Mouse (Mus musculus): Measurements from ENCODE around the gene Serhl. TPM values are rescaled to one million over a fixed set of nuclear protein-coding genes. Genes with fewer than 3 reads are reported as not detected.
A peak's percentile ranks its signal among the peaks of the same experiment; 100 is the strongest.
"Not testable (repeated sequence)": the region's sequence is repeated elsewhere in the genome, so short reads cannot be mapped to it uniquely, and the experiment has no call there.

The Serhl gene
- polyA plus RNA-seq, 1 experiment from 2014 or later: 45.4 TPM

DNA sequence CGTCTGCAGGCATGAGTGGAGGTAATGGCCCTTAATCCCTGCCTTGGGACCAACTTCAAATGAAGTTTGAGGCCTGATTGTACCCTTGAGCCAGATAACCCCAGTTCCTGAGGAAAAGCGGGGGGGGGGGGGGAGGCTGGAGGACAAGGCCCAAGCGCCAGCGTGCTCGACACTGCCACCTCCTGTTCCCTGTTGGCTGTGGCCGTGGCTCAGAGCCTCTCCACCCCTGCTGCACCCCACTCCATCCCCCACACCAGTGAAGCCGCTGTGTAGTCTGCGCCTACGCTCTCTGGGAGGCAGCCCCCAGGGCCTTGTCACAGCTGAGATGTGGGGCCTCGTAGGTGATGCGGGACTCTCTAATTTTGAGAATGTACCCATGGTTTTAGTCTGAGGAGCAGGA lies 23.6 kb downstream of the Serhl start:
- Histone ChIP-seq H3K36me3 (replicated peaks) (peaks cover 38% of the 10 kb centered on the region), H3K27ac (no peak overlapping the region), H3K9me3 (no peaks in the 10 kb centered on the region), H3K27me3 (no peaks in the 10 kb centered on the region), H3K4me1 (peaks cover 23% of the 10 kb centered on the region), H3K4me3 (replicated peaks) (no peak overlapping the region), H3K9ac (no peak overlapping the region), H3K4me2 (no peak overlapping the region)
- ATAC-seq (ENCODE audit: low FRiP score): peak; percentile 65; the same call in 1 of the 2 replicates
- 9% methylated on average over 11 of the region's 11 CpGs for WGBS

DNA sequence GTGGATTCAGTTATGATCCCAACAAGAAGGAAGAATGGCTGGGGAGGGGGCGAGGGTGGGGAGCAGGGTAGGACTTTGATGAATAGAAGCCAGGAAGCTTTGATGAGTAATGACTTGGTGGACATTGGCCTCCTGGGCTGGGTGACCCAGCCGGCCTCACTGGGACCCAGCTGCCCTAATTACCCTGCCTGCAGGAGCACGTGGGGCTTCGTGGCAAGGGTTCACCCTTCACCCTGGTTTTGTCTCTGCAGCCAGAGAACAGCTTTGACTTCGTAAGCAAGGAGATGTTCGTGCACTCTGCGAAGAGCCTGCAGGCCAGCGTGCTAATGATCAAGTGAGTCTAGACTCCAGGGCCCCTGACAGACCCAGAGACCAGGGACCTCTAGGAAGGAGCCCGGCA lies 24.8 kb downstream of the Serhl start:
- H3K4me3 ChIP-seq (replicated peaks): no peak overlapping the region
- no peaks in the 10 kb centered on the region for H3K27me3 ChIP-seq
- H3K4me2 ChIP-seq: no peak overlapping the region
- H3K36me3 ChIP-seq (replicated peaks): peaks cover 48% of the 10 kb centered on the region
- no peaks in the 10 kb centered on the region for H3K9me3 ChIP-seq
- ATAC-seq (ENCODE audit: low FRiP score): no peak
- H3K4me1 ChIP-seq: peaks cover 23% of the 10 kb centered on the region
- no peak overlapping the region for H3K9ac ChIP-seq
- WGBS: 81% methylated on average over 9 of the region's 9 CpGs
- H3K27ac ChIP-seq: no peak overlapping the region

DNA sequence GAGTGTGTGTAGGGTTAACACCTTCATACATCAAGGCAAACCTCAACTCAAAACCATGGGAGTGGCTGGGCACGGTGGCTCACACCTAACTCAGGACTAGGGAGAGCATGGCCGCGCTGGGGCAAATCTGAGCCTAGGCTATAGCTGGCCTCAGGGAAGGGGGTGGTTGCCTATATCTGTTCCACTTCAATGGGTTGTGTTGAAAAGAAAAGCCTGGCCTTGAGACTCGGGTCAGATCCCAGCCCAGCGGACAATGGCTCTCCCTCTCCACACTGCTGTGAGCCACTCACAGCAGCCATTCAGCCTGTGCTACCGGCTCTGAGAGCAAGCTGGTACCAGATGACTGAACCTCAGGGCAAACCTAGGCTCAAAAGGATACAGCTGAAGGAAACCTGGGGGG lies 25.8 kb downstream of the Serhl start:
- 0 out of 2 replicates have a peak, but pooled peaks have one; percentile 9 for ATAC-seq (ENCODE audit: low FRiP score)
- Histone ChIP-seq H3K36me3 (replicated peaks) (peaks cover 56% of the 10 kb centered on the region), H3K27me3 (no peaks in the 10 kb centered on the region), H3K9me3 (no peaks in the 10 kb centered on the region), H3K4me1 (peaks cover 23% of the 10 kb centered on the region), H3K9ac (no peak overlapping the region), H3K4me3 (replicated peaks) (no peak overlapping the region), H3K27ac (no peak overlapping the region), H3K4me2 (no peak overlapping the region)
- 39% methylated on average over 6 of the region's 6 CpGs for WGBS

DNA sequence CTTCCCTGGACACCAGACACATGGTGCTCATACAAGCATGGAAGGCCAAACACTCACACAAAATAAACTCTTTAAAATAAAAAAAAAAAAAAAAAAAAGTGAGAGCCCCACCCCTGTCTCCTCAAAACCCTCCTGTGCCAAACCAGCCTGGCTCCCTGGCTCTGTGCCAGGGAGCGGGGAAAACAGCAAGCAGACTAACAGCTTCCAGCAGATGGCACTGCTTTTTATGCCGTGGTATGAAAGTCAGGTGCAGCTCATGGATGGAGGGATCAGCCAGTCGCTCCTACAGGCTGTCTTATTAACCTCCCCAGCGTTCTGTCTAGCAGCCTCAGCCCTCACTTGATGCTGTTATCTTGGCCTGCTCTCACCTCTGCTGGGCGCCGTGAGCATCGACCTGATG lies 29.1 kb downstream of the Serhl start:
- 63% methylated on average over 7 of the region's 7 CpGs for WGBS
- Histone ChIP-seq H3K27me3 (no peaks in the 10 kb centered on the region), H3K36me3 (replicated peaks) (peaks cover 60% of the 10 kb centered on the region), H3K9me3 (no peaks in the 10 kb centered on the region), H3K9ac (no peak overlapping the region), H3K4me1 (peaks cover 25% of the 10 kb centered on the region), H3K4me2 (no peak overlapping the region), H3K27ac (no peak overlapping the region), H3K4me3 (replicated peaks) (no peak overlapping the region)
- no peak for ATAC-seq (ENCODE audit: low FRiP score)

DNA sequence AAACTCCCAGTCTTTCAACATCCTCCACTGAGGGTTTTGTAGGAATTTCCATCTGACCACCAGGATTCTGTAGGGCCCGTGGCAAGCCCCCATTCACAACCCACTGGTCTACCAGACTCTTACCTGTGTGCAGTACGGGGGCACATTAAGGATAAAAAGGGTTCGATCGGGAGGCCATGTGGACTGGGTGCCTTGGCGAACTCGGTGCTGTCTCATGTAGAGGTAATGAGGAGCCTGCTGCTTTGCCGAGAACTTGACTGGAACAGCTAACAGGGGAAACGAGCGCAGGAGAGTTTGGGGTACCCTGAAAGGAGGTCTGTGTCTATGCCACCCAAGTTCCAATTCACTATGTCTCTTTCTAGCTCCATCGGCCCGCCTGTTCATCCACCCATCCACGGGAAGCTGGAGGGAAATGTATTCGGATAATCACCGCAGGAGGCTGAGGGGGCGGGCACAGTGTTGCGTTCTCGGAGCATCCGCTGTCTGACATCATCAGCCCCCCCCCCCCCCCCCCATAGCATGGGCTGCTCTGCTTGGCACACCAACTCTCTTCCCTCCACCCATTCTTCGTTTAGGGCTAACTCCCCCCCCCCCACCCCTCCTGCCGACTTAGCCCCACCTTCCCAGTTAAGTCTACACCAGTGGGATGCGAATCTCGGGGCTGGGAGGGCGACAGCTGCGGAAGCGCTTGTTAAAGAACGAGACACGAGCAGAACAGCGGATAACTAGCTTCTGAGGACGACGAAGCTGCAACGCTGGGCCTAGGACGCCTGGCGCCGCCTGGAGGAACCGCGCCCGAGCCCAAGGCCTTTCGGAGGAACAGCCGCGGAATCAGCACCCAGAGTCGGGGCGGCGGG lies 32.6 kb downstream of the Serhl start:
- no peaks in the 10 kb centered on the region for H3K9me3 ChIP-seq
- 4% methylated on average over 42 of the region's 43 CpGs for WGBS
- peak overlapping the region; percentile 81 for H3K4me3 ChIP-seq (replicated peaks)
- H3K4me2 ChIP-seq: peak overlapping the region; percentile 85
- peak overlapping the region; percentile 69 for H3K9ac ChIP-seq
- peak; percentile 58 for ATAC-seq (ENCODE audit: low FRiP score)
- H3K27me3 ChIP-seq: no peaks in the 10 kb centered on the region
- peaks cover 16% of the 10 kb centered on the region for H3K4me1 ChIP-seq
- H3K36me3 ChIP-seq (replicated peaks): peaks cover 50% of the 10 kb centered on the region
- peak overlapping the region; percentile 68 for H3K27ac ChIP-seq

DNA sequence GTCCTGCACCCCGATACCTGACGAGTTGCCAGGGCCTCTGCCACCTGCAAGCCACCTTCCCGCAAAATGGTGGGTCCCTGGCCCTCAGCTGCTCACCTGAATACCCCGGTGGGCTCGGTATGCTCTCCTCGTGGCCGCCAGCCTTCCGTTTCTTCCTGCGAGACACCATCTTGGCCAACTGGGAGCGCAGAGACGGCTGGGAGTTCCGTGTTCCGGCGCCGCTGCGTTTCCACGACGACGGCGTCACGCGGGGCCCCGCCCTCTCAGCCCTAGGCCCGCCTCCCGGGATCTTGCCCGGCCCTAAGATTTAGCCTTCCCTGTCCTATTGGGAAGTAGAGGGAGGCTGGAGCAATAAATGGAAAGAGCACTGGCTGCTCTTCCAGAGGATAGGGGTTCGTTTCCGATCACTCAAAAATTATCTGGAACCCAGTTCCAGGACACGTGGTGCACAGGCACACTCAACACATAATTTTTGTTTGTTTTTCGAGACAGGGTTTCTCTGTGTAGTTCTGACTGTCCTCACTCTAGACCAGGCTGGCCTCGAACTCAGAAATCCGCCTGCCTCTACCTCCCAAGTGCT lies 33.4 kb downstream of the Serhl start, which contains the start of gene Rrp7a:
Gene Rrp7a, minus strand, starts transcription at position 236 of the 580 bp plus-strand sequence.
- Histone ChIP-seq H3K4me2 (peak within 1 kb of the TSS; percentile 85), H3K27ac (peak within 1 kb of the TSS; percentile 68), H3K9ac (peak within 1 kb of the TSS; percentile 69), H3K27me3 (no peaks in the 10 kb centered on the region), H3K4me3 (replicated peaks) (peak within 1 kb of the TSS; percentile 81), H3K36me3 (replicated peaks) (peaks cover 50% of the 10 kb centered on the region), H3K4me1 (peaks cover 17% of the 10 kb centered on the region), H3K9me3 (no peaks in the 10 kb centered on the region)
- 10% methylated on average over 32 of the region's 32 CpGs for WGBS
- ATAC-seq (ENCODE audit: low FRiP score): peak; percentile 89

DNA sequence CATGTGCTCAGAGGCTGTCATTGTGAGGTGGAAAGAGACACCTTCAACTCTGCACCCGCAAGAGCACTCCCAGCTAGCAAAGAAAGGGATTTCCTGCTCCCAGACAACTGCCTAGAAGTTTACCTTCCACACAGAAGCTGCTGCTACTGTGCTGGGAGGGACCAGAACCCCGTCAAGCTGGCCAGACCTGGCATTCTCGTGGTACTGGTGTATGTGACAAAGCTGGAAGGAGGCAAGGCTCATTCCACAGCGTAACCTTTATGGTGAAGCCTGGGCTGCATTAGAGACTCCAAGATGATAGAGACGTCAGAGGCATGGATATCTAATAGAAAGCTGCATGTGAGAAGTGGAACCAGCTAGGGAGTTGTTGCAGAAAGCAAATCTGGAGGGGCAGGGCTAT lies 35.3 kb downstream of the Serhl start:
- Histone ChIP-seq H3K9me3 (no peaks in the 10 kb centered on the region), H3K9ac (no peak overlapping the region), H3K4me3 (replicated peaks) (no peak overlapping the region), H3K36me3 (replicated peaks) (peaks cover 52% of the 10 kb centered on the region), H3K4me1 (peaks cover 17% of the 10 kb centered on the region), H3K27ac (0 out of 2 replicates have a peak overlapping the region, but pooled peaks have one; percentile 38), H3K27me3 (no peaks in the 10 kb centered on the region), H3K4me2 (no peak overlapping the region)
- WGBS: 77% methylated on average over 5 of the region's 5 CpGs
- ATAC-seq (ENCODE audit: low FRiP score): no peak

DNA sequence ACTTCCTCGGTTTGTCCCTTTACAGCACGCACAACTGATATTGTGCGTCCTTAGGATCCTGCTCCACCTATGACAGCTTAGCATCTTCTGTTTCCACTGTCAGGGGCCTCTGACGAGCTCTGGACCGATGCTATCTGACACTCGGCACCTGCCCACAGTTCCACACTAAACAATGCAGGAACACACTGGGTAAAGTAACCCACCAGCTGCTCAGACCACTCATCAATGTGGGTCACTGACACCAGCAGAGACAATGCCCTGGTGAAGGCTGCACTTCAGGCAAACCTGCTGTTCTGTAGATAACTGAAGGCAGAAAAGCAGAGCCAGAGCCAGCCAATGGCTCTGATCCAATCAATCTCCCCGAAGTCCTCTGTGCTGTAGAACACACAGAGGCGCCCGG lies 37.3 kb downstream of the Serhl start:
- Histone ChIP-seq H3K27ac (no peak overlapping the region), H3K9ac (no peak overlapping the region), H3K9me3 (no peaks in the 10 kb centered on the region), H3K4me2 (no peak overlapping the region), H3K4me1 (peaks cover 8% of the 10 kb centered on the region), H3K27me3 (no peaks in the 10 kb centered on the region), H3K4me3 (replicated peaks) (no peak overlapping the region), H3K36me3 (replicated peaks) (peaks cover 63% of the 10 kb centered on the region)
- 90% methylated on average over 9 of the region's 9 CpGs for WGBS
- no peak for ATAC-seq (ENCODE audit: low FRiP score)

DNA sequence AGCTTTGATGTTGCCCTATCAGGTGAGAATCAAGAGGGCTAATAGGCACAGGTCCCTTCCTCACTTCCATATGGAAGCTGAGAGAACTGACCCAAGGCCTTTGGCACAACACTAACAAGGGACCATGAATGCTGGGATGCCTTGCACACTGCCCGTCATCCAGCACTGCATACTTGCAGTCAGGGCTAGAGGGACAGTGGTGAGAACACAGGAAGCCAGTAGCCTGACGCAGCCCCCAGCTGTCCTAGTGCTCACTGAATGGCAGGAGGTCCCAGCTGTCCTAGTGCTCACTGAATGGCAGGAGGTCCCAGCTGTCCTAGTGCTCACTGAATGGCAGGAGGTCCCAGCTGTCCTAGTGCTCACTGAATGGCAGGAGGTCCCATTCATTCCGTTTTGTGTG lies 37.7 kb downstream of the Serhl start:
- not testable (repeated sequence) for ATAC-seq (ENCODE audit: low FRiP score); H3K9ac ChIP-seq; H3K4me1 ChIP-seq; H3K4me3 ChIP-seq (replicated peaks); H3K4me2 ChIP-seq; H3K27ac ChIP-seq; H3K9me3 ChIP-seq; H3K27me3 ChIP-seq
- 71% methylated on average over 3 of the region's 3 CpGs for WGBS
- peaks cover 68% of the 10 kb centered on the region for H3K36me3 ChIP-seq (replicated peaks)

DNA sequence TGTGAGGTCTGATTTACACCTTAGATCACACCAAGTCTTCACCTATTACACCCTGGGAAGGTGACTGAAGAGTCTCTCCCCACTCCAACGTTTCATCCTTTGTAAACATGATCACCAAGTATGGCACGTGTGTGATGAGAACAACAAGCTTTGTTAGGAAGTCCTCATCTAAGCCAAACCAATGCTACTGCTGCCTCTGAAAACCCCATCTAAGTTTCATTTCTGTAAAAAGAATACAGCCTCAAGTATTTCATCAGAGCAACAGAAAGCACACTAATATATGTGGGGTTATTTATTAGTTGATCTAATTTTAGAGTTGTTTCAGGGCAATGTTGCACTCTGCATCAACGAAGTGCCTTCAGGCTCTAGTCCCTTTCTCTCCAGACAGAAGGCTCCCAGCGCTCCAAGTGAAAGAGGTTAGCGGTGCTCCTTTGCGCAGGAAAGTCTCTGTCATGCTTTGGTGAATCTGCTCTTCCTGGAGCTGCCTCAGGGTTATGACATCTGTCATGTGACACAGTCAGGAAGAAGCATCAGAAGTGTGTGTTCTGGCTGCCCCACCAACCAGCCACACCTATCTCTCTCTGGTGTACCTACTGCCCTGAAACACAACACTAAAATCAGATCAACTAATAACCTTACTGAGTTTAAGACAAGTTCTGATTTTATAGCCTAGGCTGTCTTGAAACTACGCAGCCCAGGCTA lies 40.4 kb downstream of the Serhl start:
- no peak for ATAC-seq (ENCODE audit: low FRiP score)
- no peak overlapping the region for H3K4me2 ChIP-seq
- no peak overlapping the region for H3K9ac ChIP-seq
- 0 out of 2 replicates have a peak, but pooled peaks cover 5% of the 10 kb centered on the region for H3K4me1 ChIP-seq
- peaks cover 93% of the 10 kb centered on the region for H3K36me3 ChIP-seq (replicated peaks)
- H3K9me3 ChIP-seq: no peaks in the 10 kb centered on the region
- H3K27ac ChIP-seq: no peak overlapping the region
- WGBS: 91% methylated on average over 7 of the region's 7 CpGs
- no peaks in the 10 kb centered on the region for H3K27me3 ChIP-seq
- H3K4me3 ChIP-seq (replicated peaks): no peak overlapping the region

DNA sequence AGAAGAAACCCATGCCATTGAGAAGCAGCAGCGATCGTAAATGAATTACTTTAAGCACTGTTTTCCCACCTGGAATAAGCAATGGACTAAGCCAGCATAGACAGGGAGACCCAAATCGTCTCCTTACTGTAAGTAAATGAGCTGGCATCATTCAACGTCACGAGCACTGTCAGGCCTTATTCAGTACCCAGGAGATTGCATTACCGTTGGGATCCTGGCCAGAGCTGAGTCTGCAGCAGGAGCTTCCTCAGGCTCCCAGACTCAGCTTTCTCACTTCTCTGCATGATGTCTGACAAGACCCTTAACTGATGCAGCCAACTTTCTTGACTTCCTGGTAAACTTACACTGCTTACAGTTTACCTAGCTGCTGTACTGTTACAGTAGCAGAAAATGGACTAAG lies 45.4 kb downstream of the Serhl start:
- Histone ChIP-seq H3K9ac (no peak overlapping the region), H3K36me3 (replicated peaks) (peaks cover 92% of the 10 kb centered on the region), H3K4me1 (no peaks in the 10 kb centered on the region), H3K4me2 (no peak overlapping the region), H3K9me3 (no peaks in the 10 kb centered on the region), H3K27me3 (no peaks in the 10 kb centered on the region), H3K27ac (no peak overlapping the region), H3K4me3 (replicated peaks) (no peak overlapping the region)
- 93% methylated on average over 6 of the region's 6 CpGs for WGBS
- no peak for ATAC-seq (ENCODE audit: low FRiP score)

DNA sequence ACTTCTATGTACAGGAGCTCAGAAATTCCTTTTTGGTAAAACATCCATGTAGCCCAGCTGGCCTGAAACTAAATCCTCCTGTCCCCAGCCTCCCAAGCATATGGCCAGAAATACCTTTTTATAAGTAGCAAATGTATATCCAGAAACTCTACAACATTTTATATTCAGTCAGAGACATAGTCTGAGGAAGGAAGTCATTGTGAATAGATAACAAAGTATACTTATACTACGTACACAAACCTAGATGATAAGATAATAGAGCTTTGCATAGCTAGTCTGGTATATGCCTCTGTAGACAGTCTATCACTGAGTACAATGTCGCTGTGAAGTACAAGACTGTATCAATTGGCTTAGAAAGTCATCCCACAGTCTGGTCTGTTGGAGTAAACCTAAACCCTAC lies 46.3 kb downstream of the Serhl start:
- H3K27me3 ChIP-seq: no peaks in the 10 kb centered on the region
- H3K36me3 ChIP-seq (replicated peaks): peaks cover 83% of the 10 kb centered on the region
- no peaks in the 10 kb centered on the region for H3K4me1 ChIP-seq
- H3K4me3 ChIP-seq (replicated peaks): no peak overlapping the region
- no peaks in the 10 kb centered on the region for H3K9me3 ChIP-seq
- no peak overlapping the region for H3K9ac ChIP-seq
- ATAC-seq (ENCODE audit: low FRiP score): no peak
- 90% methylated on average over 2 of the region's 2 CpGs for WGBS
- no peak overlapping the region for H3K4me2 ChIP-seq
- H3K27ac ChIP-seq: no peak overlapping the region

Measured in forebrain, embryonic 12.5 days (tissue).